Mouse (Mus musculus) G1E (cell line): ENCODE results near the gene Mia.

Source experiments
- CTCF ChIP-seq: IDR thresholded peaks from 2 replicates; pipeline ENCODE4 v1.5.1; 2012; ENCODE audit warnings: low read depth, low read length, inconsistent platforms, mixed read lengths
- GATA1 ChIP-seq: IDR thresholded peaks from 2 replicates; pipeline ENCODE4 v1.6.1; 2012; ENCODE audit warnings: borderline replicate concordance, low read length, inconsistent platforms, mixed read lengths
- TAL1 ChIP-seq: conservative IDR thresholded peaks from 2 replicates; pipeline ENCODE4 v1.6.1; 2012; ENCODE audit warnings: low read depth, low read length, inconsistent platforms, mixed read lengths

GRCm38 (mm10) chr7:27212626-27213025 lies 31.7 kb upstream of the Mia start:
- no peak for TF ChIP-seq CTCF
- no peak for TF ChIP-seq TAL1
- TF ChIP-seq GATA1: no peak
